Mouse (Mus musculus) ovary, postnatal 10 days (tissue): ENCODE measurements around the gene Gm28635.

ENCODE experiments used
- DNase-seq: peaks from one replicate; pipeline ENCODE4 v3.0.0; 2022; ENCODE audit warnings: low spot score

The Gm28635 gene

GRCm38 (mm10) chr2:84585700-84586099 is 92.1 kb downstream of the Gm28635 start:
- no peak for DNase-seq

GRCm38 (mm10) chr2:84582286-84582685 is 95.6 kb downstream of the Gm28635 start:
- no peak for DNase-seq

DNA sequence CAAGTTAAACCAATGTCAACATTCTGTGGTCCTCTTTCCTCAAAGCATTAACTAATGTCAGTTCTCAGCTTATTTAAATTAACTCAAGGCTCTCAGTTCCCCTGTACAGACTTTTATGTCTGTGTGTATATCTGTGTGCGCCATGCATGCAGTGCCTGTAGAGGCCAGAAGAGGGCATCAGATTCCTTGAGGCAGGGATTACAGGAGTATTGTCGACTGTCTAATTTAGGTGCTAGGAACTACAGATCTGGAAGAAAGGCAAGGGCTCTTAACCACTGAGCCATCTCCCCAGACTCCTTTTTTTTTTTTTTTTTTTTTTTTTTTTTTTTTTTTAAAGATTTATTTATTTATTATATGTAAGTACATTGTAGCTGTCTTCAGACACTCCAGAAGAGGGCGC is 96.6 kb downstream of the Gm28635 start:
- DNase-seq: no peak

- no peak for DNase-seq
Measured at GRCm38 (mm10) chr2:84579311-84579710, 98.5 kb downstream of the Gm28635 start.

- DNase-seq: no peak
Measured at GRCm38 (mm10) chr2:84574130-84574529, 103.7 kb downstream of the Gm28635 start.

DNA sequence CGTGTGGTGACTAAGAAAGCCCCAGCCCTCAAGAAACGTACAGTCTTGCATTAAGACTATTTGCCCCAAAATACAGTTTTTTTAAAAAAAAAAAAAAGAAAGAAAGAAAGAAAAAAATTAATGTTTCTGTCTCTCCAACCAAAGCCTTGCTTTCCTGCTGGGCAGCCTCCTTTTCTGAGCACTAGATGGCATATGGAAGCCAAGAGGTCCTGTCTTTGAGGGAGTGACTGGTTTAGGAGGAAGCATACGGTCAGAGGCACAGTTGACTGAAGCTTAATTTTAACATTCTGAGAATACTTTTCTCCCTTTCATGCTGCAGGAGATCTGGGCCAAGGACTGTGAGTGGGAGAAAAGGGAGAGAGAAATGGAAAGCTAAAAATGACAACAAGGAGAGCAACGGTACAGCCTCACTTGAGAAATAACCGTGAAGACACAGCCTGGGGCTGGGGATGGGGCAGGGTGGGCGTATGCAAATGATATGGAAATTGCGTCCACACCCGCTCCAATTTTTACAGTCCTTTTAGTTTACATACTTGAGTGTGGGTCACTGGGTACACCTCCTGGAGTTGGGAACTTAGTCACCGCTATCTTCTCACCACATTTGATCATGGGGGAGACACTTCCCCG is 120.8 kb downstream of the Gm28635 start:
- no peak for DNase-seq
